Mouse (Mus musculus) frontal cortex, postnatal 25 days (tissue): ENCODE measurements at regions not wholly inside any gene's neighbourhood (a gene's known extent, or its start where the extent isn't known, plus 50 kb on each side); places are given as distances from the start of the nearest gene placed in this dataset.
"Not testable (repeated sequence)": the region's sequence is repeated elsewhere in the genome, so short reads cannot be mapped to it uniquely, and the experiment has no call there.

Source experiments
- DNase-seq, 2 experiments: peaks; one replicate each; pipeline ENCODE4 v3.0.0; 2022; ENCODE audit warnings: low spot score in 2 of 2

DNA sequence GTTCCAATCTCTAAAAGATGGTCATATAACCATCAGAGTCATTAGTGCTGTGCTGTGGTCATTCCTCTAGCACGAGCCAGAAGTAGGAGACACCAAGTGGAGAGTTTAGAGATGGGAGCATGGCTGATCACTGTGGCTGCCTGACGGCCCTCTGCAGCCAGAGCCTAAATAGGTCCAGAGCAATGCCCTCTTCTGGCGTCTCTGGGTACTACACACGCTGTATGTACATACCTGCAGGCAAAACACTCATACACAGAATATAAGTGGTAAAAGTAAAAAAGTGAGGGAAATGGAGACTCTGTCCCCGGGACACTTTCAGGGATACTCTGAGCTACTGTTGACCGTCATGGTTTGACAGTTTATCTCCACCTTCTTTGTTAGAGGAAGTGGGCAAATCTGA lies 91.4 kb downstream of the Gm21738 start:
- DNase-seq: no peak

DNA sequence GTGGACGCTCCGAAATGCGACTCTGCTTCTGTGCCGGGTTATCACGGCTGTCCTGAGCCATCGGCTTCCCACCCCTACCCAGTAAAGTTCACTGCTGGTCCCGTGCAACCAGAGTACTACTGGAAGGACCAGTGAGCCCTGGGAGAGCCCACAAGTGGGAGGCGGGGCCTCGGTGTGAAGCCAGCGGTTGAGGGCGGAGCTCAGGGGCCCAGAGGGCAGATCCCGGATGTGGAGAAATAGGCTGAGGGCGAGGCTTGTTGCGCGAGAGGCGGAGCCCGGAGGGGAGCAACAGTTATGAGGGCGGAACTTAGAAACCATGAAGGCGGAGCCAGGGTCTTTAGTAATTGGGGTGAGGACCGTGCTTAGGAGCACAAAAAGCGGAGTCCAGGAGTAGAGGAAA lies 107.1 kb downstream of the Gm21738 start:
- DNase-seq: no peak

DNA sequence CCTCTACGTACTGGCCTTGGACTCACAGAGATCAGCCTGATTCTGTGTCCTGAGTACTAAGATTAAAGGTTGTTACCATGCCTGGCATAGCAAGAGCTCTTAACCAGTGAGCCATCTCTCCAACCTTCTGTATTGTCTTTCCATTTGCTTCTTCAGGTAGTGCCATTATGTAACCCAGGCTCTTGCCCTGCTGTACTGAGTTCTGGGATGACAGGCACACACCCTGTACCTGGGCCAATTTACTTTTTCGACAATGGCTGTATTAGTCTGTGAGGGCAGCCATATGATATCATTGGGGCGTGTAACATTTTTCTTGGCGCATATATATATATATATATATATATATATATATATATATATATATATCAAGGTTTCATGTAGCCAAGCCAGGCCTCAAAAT lies 115.9 kb downstream of the Gm21738 start:
- not testable (repeated sequence) for DNase-seq

DNA sequence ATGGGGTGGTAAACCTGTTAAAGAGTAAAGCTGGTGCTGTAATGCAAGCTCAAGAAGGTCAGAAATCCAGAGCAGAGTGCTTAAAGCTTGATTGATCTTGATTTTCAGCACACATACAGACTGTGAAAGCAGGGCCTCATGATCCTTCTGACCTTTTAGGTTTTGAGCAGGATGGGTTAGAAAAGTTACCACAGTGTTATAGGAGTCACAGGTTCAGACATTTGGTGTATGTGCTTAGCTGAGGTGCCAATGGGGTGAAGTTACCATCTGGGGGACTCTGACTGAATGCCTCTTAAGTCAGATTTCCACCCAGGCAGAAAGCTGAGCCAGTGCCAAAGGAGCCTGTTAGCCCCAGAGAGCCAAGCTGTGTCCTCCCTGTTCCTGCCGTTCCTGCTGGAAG lies 139.6 kb downstream of the Gm21738 start:
- no peak for DNase-seq

DNA sequence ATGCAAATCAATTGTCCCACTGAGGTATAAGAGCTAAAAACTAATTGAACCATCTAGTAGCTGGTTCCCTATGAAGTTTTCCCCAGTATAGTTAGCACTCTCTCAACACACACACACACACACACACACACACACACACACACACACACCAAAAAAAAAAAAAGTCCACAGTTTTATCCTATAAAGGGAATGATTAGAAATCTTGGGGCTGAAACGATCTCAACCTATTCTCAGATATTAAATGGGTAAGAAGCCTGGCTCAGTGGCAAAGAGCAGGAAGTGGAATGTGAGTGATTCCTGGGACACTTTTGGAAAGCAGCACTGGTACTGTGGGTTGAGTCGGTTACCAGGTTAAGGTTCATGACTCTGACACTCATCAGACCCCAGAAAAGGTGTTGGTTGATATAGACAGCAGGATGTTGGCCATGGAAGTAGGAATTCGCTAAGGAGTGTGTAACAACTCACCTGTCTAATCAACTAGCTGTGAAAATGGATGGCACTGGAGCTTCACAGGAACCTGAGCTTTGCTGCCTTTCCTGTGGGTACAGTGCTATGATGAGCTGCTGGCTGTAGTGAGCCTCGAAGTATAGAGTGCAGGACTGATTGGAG lies 140.8 kb downstream of the Gm21738 start:
- DNase-seq: peak in 1 of 2 experiments; percentile 23
